Mouse (Mus musculus) thymus, postnatal 4 days (tissue): ENCODE data around the gene Doxl2.
"Not testable (repeated sequence)": the region's sequence is repeated elsewhere in the genome, so short reads cannot be mapped to it uniquely, and the experiment has no call there.

ENCODE experiments used
- DNase-seq: peaks from one replicate; pipeline ENCODE4 v3.0.0; 2021

Doxl2 gene

DNA sequence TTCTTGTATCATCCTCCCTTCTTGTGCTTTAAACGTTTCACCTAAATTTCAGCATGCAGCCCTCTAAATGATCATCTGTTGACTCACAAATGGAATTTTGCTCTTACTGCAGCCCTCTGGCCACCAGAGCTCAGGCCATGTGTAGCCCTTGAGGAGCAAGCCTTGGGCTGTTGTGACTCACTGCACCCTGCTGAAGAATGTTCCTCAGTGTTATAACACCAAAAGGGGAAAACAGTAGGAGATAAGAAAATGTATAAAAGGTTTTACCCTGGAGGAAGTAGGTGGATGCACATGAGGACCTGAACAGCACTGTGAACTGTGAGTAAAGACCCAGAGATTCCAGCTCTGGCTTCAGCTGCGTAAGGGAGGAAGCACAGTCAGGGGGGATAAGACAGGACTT is at the start of gene Doxl2:
Doxl2 (plus strand) TSS at position 301 of the 400 bp plus-strand sequence.
- DNase-seq: no peak

DNA sequence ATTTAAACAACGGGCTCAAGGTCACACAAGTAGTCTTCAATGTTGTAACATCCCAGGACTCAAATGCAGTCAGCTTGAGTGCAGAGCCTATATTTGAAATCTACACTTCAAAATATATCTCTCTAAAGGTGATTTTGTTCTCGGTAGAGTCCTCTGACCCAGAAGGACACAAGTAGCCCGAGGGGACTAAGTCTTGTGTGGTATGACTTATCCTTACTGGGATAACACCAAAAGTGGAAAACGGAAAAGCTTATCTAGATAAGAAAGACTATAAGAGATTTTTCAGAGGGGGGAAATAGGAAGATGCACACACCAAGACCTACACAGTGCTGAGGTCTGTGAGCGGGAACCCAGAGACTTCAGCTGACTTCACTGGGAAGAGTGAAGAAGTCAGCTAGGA is 45.2 kb upstream of the Doxl2 start, which contains the start of gene 1600015I10Rik:
1600015I10Rik (plus strand) TSS at position 301 of the 400 bp plus-strand sequence.
- DNase-seq: no peak

DNA sequence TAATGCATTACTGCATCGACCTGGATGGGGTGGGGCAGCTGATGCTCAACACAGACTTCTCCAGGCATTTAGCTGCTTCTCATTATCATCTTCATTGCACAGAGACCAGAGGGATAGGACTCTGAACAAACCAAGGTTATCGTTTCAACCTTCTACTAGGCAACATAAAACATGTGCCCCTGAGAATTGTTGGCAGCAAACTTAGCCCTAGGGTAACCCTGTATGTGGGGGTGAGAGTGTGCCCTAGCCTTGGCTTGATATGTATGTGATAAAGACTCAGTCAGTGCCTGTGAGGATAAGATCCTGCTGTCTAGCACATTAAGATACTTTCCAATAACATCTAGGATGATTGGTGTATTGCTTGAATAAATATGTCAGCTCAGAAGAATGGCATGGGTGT is 25.2 kb upstream of the Doxl2 start:
- DNase-seq: no peak

DNA sequence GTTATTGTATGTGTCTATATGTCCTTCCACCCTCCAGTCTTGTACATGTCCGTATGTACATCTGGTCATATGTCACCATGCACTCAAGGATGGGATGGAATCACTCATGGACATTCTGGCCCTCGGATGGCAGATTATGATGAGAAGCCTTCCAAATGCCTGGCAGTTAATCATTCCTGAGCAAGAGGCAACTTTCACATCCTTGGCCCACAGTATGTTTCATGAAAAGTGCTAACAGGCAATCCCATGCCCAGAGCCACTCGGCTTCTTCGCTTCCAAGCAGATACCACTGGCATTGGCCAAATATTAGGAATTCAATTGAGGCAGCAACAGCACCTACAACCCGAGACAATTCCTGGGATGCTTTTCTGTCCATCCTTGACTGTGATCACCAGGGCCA is 24.1 kb upstream of the Doxl2 start:
- DNase-seq: no peak

DNA sequence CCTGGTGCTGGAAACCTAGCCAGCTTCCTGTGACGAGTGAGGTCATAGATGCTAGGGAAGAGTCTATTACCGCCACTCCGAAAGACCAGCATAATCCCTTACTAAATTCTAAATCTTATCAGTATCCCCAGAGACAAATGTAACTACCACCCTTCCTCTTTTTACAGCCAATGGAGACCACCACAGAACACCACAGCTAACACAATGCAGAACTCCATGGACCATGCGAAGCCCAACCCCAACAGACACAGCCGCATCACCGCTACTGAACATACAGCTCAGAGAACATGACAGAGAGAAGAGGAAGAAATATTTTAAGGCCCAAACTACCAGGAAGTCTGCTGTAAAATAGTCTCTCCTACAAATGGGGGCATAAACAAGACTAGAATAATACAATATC is 23.1 kb upstream of the Doxl2 start:
- DNase-seq: no peak

DNA sequence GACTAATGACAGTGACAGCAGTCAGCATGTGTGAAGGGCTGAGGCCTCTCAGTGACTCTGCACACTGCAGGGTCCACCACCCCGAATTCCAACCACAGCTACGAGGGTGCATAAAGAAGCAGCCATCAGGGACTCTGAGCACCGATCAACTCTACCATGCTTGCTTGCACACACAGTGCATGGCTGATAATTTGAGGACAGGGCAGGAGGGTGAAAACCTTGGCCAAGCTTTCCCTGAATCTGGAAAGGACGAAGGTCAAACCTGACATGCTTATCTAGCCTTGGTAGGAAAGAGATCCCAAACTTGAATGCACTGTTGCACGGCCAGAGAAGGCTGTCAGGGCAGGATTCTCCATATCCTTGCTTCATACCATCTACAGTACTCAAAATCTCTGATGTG is 21.5 kb upstream of the Doxl2 start:
- DNase-seq: no peak

DNA sequence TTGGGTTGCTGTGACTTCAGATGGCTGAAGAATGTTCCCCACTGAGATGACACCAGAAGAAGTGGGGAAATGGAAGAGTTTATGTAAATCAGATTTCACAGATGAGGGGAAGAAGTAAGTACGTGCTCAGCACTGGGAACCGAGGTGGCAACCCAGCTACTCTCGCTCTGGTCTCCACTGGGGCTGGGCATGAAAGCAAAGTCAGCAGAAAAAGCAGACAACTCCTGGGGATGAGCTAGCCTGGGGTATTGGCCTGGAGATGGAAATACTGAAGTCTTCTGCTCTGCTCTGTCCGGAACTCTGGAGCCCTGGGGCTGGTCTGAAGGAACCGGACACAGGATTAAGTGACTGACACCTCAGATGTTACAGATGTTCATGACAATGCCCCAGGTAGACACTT is 20.6 kb upstream of the Doxl2 start:
- no peak for DNase-seq

DNA sequence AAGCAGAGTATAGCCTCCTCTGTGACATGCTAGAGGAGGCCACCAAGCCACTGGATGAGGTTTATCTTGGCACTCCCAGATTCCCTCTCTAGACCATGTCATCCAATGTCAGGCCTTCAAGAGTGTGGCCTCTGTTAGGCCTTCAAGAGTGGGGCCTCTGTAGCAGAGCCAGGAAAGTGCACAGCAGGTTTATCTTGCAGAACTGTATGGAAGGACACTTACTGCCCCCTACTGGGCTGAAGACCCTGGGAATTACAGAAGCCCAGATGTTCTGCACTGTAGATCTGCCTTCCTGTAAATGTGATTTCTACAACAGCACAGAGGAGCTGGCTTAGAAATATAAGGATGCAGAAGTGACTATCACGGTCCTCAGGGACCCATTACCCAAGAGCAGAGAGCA is 19.8 kb upstream of the Doxl2 start:
- peak; percentile 59 for DNase-seq

DNA sequence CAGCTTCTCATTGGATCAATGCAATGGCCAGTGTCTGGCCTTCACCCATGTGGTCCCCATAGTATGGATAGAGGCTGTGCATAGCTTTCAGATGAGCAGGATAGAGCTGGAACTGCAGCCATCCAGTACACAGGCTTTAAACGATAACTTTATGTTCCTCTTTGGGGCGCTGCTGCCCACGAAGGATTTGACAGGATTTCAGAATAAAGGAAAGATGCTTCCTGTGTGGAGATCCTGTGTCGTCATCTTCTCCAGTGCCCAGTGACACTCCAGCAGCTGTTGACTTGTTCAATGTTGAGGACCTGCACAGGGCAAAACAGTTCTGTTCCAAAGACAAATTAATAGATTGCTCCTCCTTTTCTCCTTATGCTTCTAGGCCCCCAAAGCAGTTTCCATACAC is 18.0 kb upstream of the Doxl2 start:
- DNase-seq: no peak

DNA sequence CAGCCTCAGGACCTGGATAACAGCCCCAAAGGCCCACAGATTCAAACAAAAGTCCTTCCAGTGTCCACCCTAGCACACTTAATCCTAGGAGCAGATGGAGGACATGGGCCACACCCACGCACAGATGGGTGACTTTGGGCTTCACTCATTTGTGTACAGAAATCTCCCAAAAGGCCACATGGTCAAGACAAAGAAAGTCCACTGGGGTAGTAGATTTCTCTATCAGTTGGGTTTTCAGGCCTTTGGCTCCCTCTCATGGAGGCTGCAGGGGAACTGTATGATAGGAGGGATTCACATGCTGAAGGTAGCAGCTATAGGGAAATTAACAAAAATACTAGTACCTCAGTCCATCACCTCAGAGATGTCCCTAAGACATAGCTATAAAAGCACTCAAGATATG is 16.7 kb upstream of the Doxl2 start:
- no peak for DNase-seq

DNA sequence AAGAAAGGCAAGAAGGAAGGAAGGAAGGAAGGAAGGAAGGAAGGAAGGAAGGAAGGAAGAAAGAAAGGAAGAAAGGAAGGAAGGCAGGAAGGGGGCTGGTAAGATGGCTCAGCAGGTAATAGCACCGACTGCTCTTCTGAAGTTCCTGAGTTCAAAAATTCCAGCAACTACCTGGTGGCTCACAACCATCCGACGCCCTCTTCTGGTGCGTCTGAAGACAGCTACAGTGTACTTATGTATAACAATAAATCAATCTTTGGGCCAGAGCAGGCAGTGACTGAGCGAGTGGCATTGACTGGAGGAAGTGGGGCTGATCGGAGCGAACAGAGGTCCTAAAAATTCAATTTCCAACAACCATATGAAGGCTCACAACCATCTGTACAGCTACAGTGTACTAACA is 15.6 kb upstream of the Doxl2 start:
- peak; percentile 38 for DNase-seq

DNA sequence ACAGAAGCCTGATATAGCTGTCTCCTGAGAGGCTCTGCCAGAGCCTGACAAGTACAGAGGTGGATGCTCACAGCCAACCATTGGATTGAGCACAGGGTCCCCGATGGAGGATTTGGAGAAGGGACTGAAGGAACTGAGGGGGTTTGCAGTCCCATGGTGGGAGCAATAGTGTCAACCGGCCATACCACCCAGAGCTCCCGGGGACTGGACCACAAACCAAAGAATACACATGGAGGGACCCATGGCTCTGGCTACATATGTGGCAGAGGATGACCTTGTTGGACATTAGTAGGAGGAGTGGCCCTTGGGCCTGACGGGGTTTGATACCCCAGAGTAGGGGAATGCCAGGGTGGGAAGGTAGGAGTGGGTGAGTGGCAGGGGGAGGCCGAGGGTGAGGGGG is 8.1 kb upstream of the Doxl2 start:
- DNase-seq: not testable (repeated sequence)

DNA sequence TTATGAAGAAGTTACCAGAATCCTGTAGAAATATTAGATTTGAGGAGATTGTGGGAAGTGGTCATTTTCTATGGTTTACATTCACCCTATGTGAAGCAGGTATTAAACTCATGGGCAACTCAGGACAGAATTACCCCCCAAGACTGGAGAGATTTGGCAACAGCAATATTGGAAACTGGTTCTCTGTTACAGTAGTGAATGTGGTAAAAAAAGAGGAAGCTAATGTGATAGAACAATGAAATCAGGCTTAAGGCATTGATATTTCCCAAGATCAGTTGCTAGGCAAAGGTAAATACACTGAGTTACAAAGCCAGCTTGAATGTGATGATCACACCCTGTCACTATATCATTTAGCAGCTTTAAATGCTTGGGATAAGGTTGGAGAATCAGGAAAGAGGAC is 6.9 kb upstream of the Doxl2 start:
- no peak for DNase-seq

DNA sequence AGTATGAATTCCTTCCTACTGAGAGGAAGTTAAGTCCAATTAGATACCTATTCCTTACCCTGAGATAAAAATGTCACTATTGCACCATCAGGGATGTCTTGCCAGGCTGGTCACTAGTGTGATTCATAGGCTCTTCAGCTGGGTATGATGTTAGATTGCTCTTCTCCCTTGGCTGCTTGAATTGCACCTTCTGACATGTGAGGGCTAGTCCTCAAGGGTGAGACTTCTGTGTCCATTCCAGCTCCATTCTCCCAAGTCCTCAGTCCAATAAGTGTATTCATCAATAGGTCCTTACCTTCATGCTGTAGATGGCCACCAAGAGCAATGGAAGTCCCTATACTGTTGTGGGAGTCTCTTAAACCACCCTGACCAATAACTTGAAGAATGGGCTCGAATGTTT is 4.9 kb downstream of the Doxl2 start:
- no peak for DNase-seq

DNA sequence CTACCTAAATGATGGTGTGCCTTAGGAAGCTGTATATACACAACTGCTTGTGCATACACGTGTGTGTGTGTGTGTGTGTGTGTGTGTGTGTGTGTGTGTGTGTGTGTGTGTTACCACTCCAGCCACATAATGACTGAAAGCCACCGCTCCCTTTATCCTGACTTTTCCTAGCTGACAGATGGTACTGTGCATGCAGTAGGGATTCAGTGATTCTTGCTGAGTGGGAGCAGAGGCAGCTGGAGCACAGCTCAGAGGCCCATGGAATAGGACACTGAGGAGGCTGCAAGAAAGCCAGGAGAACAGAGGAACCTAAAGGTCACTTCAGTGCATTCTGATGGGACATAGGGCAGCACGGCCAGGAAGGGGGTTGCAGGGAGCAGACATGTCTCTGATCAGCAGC is 7.5 kb downstream of the Doxl2 start:
- DNase-seq: no peak

DNA sequence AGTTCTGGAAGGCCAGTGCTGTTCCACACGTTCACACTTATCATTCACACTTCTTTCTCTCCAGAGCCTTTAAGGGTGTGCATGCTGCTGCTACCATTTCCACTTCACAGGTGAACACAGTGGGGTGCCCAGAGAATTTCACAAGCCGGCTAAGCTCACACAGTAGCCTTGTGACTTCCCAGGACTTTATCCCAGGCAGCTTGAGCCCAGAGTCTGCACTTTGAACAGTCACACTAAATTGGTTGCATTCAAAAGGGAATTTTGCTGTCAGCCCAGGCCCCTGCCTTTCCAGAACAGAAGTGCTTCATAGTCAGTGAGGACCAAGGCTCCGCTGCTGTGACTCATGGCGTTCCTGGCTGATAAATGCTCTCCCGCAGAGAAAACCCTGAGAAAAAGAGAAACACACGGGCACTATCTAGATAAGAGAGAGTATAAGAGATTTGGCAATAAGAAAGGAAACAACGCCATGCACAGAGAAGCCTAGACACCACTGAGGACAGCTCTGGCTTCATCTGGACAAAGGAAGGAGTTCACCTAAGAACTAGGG is 11.8 kb downstream of the Doxl2 start, which contains the start of gene Svs1:
Svs1 (plus strand) TSS at position 418 of the 547 bp plus-strand sequence.
- DNase-seq: no peak

DNA sequence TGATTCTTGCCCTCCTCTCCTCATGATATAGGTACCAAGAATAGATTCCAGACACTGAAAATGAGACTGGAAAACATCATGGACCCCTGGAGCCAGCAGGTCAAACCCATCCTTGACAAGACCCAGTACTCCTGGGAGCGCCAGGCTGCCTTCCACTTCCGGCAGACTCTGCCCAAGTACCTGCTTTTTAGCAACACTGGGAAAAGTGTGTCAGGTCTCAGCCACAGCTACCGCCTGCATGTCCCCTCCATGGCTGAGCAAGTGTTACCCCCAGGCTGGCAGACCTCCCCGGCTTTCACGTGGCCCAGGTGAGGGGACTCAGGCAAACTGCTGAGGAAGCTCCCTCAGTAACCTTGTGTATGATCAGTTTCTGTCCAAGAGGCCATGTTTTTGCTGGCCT is 15.2 kb downstream of the Doxl2 start:
- no peak for DNase-seq

DNA sequence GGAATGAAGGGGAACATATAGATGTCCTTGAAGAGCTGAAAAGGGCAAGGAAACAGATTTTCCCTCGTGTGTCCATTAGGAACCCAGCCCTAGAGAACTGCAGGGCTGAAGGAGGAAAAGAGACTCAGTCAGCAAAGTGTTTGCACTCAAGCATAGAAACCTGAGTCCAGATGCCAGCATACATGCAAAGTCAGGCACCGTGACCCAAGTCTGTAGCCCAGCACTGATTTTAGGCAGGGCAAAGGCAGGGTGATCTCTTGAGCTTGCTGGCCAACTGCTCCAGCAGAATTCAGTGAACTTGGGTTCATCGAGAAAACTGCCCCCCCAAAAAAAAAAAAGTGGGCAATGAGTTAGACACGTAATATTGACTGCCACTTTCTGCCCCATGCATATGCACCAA is 17.2 kb downstream of the Doxl2 start:
- no peak for DNase-seq

DNA sequence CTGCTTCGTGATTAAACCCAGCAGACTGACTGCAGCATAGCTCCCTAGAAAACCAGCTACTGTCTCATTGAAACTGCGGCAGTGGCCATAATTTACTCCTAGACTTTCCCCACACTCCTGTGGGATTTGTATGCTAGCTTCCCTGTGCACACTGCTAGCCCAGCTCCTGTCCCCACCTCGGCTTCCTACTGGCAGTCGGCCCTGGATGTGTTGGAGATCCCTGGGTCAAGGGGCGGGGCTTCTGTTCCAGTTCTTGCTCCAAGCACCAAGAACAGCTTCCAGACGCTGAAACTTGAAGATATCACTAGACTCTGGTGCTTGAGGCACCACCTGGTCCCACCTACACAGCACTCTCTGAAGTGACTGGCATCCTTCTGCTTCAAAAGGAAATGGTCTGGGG is 23.4 kb downstream of the Doxl2 start:
- DNase-seq: no peak

DNA sequence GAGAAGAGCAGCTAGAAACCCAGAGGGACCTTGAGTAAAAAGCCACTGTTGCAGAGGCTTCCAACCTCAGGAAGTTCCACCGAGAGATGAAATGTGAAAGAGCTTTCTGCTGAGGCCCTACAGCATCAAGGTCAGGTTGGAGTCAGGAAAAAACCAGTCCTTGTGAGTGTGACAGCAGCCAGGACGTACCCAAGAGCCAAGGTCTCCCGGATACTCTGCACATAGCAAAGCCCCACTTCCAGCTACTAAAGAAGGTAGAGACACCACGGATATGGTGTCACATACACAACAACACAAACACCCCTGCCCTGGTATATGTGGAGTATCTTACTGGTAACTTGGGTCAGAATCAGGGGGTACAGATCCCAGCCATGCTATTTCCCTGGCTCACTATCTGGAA is 24.0 kb downstream of the Doxl2 start:
- DNase-seq: no peak

DNA sequence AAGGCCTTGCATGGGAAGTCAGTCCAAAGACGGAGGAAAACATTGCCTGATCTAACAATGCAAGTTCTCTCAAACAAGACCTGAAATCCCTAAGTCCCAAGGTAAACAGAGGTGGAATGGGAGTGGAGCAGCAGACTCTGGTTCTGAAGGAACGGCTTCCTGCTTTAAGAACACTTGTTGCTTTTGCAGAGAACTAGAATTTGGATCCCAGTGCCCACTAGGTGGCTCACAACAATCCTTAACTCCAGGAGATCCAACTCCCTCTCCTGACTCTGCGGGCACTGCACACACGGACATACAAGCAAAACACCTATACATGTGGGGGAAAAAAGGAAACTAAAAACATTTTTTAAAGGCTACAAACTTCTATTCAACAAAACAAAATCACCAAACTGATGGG is 28.6 kb downstream of the Doxl2 start:
- DNase-seq: no peak

DNA sequence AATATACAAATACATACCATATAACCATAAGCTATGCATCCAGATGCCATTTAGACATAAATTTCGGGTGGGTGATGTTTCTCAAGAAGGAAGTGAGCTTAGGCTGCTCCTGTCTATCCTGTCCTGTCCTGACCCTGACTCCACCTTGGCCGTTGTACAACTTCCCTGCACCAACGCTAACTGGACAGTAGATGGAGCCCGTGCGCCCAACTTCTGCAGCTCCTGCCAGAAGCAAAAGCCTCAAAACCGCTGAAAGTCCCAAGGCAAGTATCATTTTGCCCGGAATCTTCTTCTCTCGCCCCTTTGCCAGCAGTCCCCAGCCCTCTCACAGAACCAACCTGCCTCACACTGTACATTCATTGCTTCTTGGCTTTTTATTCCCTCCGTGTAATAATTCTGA is 33.2 kb downstream of the Doxl2 start:
- peak; percentile 76 for DNase-seq

DNA sequence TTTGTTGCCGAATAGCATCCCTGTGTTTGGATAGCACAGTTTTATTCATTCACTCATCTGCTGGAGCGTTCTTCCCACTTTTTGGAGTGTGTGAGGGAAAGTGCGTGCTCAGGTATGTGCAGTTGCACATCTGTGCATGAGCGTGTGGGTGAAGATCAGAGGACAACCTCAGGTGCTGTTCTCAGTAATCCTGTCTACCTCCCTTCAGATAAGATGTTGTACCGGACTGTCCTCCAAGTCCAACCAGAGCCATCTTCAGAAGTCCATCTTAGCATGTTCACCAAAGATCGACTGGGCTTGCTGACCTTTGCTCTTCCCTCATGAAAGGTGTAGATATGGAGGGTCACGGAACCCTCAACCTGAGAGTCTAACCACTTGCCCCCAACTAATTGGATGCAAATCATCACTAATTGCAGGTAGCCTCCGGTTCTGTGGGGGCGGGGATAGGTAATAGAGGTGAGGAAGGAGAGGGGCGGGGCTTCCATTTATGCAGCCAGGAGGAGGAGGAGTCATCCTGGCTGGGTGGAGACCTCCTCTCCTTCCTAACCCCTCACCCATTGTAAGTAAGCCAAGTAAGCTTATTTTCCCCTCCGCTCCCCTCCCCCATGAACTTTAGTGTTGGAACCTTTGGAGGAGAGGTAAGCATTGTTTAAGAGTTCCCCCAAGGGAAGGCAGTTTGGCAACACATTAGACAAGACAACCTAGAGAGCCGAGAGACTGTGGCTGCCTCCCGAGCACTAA is 33.8 kb downstream of the Doxl2 start:
- DNase-seq: no peak

DNA sequence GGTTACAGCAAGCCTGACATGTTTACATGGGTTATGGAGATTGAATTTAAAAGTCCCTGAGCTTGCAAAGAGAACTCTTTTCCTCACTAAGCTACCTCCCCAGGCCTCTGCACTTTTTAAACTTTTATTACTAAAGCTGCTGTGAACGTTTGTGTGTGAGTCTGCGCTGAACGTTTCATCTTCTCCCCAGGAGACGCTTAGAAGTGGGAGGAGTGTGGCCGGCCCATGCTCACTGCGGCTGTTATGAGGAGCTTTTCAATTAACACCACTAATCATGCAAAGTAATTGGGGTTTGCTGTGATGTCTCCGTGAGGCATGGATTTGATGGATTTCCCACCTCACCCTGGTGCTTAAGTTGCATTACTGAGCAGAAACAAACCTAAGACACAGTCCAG is 34.4 kb downstream of the Doxl2 start:
- DNase-seq: no peak

DNA sequence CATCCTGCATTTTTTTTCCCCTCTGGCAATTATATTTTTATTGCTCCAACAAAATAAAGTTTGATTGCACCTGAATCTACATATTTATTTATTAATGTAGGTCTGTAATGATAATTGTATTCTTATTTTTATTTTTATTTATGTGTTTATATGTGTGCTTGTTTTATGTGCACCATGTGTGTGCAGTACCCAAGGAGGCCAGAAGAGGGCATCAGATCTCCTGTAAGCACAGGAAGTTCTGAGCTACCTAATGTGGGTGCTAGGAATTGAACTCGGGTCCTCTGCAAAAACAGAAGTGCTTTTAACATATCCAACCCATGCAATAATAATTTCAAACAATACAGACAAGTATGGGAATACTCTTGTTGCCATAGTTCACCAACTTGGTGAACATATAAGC is 34.9 kb downstream of the Doxl2 start:
- peak; percentile 28 for DNase-seq
